Mouse (Mus musculus): ENCODE data around the gene Bloc1s4.
A peak's percentile ranks its signal among the peaks of the same experiment; 100 is the strongest.

Bloc1s4 gene

DNA sequence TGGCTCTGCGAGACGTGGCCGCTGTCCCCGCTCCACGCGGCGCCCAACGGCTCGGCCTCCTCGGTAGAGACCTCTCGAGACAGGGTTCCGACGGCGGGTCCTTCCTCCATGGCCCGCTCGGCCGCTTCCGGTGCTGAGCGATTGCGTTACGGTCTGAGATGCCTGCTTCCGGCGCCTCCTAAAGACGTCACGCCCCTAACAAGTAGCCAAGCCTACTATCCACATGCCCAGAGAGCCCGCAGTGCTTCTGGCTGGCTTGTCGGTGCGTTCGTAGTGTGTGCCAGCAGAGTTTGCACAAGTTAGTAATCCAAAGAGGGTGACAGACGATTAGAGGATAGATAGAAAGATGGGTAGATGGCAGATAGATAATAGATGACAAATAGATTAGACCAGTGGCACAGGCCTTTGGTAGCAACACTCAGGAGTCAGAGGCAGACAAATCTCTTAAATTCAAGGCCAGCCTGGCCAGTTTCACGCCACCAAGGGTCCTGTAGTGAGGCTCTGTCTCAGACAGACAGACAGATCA lies at the start of gene Bloc1s4:
Gene Bloc1s4, minus strand, starts transcription at position 115 of the 526 bp plus-strand sequence.
- DNase-seq (ENCODE audit: low spot score in 2 of 2) = peak; percentile 91 to 92

DNA sequence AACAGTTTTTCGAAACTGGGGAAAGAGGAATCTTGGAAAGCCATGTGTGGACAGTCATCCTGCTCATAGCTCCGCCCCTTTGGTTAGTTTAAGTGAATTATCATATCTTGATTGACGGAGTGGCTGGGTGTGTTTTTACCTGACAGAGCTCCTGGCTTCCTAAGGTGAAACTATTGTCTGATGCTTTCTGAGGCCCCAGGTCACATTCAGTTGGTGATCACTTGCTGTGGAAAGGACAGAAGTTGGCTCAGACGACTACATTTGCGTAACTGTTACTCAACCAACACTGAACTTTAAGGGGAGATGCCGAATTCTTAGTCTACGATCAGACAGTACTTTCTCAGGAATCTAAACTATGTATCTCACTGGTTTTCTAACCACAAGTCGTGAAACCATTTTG lies 48.8 kb upstream of the Bloc1s4 start:
- no peak for DNase-seq (ENCODE audit: low spot score in 2 of 2)

DNA sequence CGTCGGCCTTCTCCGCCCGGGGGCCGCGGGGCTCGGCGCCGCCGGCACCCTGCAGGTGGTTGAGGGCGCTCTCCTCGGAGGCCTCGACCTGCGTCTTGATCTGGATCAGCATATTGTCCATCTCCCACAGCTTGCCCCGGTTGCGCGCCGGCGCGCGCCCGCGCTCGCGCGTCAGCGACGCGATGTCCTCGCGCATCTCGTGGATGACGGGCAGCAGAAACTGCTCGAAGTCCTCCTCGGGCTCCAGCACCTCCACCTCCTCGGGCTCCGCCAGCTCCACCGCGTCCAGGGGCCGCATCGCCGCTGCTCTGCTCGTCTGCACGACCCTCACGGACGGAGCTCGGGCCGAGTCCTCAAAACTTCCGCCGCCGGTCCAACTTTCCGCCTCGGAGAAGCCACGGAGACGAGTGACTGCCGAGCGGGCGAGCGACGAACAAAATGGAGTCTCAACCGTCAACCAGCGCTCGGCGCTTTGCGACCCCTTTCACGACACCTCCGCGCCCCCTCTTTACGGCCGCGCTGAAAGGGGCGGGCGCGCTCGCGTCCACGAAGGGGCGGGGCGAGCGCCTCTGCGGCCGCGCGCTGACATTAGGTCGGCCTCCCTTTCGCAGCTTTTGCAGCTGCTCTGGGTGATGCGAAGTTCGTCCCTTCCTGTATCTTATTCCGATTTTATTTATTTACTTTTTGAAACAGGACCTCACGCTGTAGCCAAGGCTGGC lies 48.0 kb upstream of the Bloc1s4 start, which contains the start of gene Mrfap1:
Gene Mrfap1, minus strand, starts transcription at position 477 of the 719 bp plus-strand sequence.
- DNase-seq (ENCODE audit: low spot score in 2 of 2) = peak; percentile 89 to 91

DNA sequence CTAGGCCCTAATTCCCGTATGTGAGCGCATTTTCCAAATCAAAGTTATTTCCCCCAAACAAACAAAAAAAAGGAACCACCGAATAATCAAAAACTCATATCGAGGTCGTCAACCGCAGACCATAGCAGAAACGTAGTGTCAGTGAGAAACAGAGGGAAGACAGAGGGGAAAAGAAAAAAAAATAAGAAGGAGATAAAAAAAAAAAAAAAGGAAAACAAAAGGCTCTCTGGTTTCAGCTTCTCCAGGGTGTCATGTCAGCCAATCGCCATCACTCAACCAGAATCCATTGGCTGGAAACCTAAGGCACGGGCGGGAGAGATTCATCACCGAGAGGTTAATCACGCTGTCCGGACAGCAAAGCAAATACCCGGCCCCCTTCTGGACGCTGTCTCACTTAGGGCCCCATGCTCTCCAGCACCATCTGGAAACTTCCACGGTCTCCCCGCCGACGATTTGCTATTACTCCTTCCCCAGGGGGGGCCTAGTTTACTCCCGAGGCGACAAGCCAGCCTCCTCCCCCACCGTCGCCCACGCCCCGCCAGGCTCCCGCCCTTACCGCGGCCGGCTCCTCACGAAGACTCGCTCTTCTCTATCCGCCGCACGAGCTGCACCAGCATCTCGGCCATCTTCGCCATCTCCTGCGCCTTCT lies 47.3 kb upstream of the Bloc1s4 start:
- peak; percentile 59 to 67 for DNase-seq (ENCODE audit: low spot score in 2 of 2)

DNA sequence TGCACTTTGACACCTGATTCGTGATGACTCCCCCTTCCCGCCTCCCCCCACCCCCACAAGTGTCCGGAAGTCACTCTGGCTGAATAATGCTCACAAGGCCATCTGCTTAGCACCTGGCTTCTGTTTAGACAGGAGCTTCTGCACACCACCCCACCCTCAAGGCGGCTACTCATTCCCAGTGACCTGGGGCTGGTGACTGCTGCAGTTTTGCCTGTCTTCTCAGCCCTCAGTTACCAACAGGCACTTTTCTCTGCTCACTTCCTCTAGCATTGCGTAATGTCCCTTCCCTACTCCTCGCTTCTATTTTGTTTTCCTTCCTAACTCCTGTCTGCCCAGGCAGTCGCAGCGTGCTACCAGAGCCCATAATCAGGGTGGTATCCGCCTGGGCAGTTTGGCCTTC lies 43.4 kb upstream of the Bloc1s4 start:
- no peak for DNase-seq (ENCODE audit: low spot score in 2 of 2)

DNA sequence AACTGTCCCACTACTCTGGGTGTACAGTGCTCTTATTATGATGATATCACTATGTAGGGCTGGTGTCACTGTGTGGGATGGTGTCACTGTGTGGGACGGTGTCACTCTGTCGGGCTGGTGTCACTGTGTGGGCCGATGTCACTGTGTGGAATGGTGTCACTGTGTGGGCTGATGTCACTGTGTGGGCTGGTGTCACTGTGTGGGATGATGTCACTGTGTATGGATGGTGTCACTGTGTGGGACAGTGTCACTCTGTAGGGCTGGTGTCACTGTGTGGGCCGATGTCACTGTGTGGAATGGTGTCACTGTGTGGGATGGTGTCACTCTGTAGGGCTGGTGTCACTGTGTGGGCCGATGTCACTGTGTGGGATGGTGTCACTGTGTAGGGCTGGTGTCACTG lies 37.6 kb upstream of the Bloc1s4 start:
- no peak for DNase-seq (ENCODE audit: low spot score in 2 of 2)

DNA sequence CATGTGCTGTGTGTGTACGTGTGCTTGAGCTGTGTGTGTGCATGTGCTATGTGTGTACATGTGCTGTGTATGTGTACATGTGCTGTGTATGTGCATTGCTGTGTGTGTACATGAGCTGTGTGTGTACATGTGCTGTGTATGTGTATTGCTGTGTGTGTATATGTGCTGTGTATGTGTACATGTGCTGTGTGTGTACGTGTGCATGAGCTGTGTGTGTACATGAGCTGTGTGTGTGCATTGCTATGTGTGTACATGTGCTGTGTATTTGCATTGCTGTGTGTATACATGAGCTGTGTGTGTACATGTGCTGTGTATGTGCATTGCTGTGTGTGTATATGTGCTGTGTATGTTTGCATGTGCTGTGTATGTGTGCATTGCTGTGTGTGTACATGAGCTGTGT lies 31.1 kb upstream of the Bloc1s4 start:
- DNase-seq (ENCODE audit: low spot score in 2 of 2) = no peak

DNA sequence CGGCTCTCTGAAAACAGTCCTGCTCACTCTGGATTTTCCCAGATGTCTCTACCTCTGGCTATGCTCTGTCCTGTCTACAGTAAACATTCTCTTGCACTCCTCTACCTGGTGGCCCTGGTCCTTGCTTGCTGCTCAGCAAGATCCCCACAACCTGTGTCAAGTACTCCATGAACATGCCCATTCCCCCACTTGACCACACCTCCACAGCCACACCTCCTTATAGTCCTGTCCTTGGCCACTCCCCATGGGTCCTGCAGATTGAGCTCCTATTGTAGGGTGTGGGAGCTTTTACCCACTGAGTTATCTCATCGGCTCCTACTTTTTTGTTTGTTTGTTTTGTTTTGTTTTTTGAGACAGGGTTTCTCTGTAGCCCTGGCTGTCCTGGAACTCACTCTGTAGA lies 30.5 kb upstream of the Bloc1s4 start:
- no peak for DNase-seq (ENCODE audit: low spot score in 2 of 2)

DNA sequence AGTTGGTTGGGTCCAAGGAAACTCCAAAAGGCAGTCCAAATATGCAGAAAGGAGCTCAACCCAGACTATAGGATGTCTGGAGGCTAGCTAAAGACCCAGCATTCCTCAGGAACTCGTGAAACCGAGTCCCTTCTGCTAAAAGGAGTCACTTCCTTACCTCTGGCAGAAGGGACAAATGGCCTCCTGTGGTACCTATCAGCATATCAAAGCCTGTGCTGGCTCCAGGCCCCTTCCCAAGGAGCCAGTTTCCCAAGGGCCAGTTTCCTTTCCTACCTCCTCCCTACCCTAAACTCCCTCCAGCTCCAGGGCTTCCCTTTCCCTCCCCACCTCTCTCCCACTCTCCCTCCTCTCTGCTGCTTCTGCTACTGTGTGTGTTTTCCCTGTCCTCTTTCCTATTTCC lies 28.7 kb upstream of the Bloc1s4 start:
- no peak for DNase-seq (ENCODE audit: low spot score in 2 of 2)

DNA sequence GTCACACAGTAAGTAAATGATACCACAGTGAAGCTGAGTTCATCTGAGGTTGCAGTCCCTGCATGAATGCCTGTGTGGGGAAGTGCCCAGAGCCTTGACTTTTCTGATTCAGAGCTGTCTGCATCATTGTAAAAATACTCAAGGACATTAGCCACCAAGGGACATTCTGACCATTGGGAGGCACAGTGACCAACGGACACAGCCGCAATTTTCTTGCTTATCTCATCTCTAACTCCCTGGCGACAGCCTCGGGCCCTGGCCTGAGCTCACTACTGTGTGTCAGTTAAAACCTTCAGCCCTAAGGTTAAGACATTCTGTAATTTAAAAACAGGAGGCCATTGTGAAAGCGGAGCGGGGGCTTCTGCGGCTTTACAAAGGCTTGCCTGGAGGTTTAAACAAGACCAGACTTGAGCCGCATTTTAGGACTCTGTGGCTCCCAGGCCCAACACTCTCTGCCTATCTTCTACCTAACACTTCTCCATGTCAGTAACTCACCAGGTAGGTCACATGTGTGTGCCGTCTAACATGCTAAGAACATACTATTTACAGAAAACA lies 27.6 kb upstream of the Bloc1s4 start:
- no peak for DNase-seq (ENCODE audit: low spot score in 2 of 2)

DNA sequence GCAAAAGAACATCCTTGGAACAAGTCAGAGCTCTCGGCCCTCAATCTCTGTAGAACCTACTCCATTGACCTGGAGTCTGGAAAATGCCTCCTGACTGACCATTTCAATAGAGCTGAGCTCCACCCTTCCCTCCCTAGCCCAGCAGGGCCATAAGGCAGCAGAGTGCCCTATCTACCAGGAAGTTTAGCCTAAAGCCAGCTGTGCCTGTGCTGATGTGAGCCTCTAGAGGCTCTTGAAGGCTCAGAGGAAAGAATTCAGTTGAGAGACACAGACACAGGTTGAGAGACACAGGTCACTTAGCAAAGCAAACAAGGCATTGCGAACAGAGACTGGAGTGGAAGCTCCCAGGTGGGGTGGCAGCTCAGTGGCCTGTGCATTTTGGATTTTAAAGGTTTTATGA lies 26.9 kb upstream of the Bloc1s4 start:
- DNase-seq (ENCODE audit: low spot score in 2 of 2) = no peak

DNA sequence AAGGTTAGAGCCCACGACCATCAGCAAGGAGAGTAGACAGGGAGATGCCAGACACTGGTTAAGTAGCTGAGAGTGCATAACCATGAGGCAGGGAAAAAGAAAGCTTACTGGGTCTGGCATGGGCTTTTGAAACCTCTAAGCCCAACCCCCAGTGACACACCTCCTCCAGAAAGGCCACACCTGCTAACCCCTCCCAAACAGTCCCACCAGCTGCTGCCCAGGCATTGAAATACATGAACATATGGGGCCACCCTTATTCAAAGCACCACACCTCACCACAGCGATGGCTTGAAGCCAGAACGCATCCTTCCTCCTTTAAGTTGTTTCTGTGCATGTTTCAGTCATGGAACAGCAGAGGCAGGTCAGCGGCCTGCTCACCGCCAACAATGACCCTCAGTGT lies 24.1 kb upstream of the Bloc1s4 start:
- DNase-seq (ENCODE audit: low spot score in 2 of 2) = no peak

DNA sequence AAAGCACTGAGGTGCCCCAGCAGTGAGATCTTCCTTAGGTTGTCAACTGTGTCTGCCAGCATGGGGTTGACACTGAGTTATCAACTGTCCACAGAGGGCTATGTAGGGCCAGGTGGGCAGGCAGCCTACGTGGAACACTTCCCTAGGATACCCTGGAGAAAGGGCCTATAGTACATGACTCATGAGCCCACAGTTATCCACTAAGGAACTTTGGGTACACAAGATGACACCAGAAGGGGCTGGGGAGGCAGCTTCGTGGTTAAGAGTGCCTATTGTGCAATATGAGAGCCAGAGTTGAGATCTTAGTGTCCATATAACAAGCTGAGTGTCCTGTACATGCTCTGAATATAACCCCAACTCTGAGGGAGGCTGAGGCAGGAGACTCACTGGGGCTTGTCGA lies 21.2 kb upstream of the Bloc1s4 start:
- DNase-seq (ENCODE audit: low spot score in 2 of 2) = no peak

DNA sequence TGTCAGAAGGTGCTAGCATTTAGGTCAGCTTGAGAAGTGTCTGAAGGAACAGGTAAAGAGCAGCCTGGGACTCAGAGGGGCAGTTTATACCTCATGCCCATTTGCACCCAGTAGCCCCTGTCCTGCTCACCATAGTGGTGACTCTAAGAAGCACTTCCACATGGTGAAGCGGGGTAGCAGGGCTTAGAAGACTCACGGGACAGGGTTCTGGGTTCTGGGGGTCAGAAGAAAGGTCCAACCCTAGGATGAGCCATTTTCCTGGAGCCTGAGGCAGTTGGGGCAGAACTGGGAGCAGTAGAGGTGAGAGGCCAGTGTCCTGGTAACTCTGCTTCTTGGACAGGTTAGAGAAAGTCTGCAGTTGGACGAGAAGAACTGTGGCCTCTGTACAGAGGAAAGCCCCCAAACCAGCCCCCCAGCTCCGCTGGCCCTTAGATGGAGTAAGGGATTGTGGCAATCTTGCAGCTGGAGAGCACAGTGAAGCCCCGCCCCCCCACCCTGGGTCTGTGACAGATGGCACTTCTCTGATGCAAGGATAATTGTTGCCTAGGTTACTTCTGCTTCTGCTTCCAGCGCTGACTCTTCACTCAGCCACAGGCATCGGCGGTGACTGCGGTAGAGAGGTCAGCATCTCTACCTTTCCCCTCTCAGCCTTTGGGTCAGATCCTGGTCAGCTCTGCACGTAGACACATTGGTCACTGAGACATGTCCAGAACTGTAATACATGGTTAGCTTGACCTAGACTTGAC lies 18.7 kb upstream of the Bloc1s4 start:
- no peak for DNase-seq (ENCODE audit: low spot score in 2 of 2)

DNA sequence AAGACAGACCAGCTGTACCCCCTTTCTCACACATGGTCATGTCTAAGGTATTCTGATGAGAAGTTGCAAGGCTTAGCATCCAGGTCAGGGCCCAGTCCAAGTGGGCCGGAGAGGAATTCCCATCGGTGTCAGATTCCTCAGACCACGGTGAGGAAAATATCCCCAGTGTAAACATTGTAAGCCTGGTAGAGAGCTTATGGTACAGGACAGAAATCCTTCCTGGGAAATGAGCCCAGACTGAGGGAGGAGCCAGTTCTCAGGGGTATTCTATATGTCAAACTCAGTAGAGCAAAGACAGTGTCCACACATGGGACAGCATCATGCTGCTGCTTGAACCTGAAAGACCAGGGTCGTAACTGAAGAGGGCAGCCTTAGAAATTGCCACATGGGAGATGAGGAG lies 11.4 kb upstream of the Bloc1s4 start:
- no peak for DNase-seq (ENCODE audit: low spot score in 2 of 2)

DNA sequence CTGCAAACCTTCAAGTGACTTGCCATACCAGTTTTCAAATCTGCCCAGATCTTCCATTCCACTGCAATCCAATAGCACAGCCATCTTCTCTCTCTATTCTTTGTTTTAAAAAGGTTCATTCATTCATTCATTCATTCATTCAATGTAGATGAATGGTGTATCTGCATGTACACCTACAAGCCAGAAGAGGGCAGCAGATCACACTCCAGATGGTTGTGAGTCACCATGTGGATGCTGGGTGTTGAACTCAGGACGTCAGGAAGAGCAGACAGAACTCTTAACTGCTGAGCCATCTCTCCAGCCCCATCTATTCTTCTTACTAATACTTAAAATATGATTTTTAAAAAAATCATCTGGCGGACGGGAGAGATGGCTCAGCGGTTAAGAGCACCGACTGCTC lies 8.6 kb upstream of the Bloc1s4 start:
- DNase-seq (ENCODE audit: low spot score in 2 of 2) = no peak

DNA sequence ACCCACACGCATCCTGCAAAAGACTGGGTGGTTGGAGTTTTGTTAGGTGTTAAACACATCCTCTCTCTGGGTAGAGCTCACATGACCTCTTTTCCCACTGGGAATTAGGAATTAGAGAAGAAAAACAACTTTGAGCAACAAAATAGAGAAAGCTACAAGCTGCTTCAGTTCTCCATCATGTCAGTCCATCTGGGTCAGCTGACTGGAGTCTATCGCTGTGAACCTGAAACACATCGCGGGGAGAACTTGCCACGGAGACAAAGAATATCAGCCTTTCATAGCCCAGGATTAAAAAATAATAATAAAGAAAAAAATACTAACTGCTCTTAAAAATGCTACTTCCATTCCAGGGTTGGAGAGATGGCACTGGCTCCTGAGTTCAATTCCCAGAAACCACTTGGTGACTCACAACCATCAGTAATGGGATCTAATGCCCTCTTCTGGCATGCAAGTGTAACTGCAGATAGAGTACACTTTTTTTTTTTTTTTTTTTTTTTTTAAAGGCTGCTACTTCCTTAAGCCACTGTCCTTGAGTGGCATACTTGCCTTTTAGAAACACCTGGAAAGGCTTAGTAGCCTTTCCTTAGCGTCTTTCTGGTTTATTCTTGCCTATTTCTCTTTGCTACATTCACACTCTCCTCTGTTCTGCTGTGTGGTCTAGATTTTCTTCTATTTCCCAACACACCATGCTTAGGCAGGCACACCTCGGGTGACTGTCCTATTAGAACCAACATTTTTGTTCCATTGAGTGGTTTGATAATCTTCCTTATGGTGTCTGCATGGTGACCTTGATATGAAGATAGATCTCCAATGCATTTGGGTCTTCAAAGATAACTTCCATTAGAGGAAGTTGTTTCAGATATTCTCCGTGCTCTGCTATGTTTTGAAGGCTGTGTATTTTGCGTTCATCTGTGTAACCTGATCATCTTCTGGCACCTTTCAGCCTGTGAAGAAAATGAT lies 1.9 kb upstream of the Bloc1s4 start:
- no peak for DNase-seq (ENCODE audit: low spot score in 2 of 2)

DNA sequence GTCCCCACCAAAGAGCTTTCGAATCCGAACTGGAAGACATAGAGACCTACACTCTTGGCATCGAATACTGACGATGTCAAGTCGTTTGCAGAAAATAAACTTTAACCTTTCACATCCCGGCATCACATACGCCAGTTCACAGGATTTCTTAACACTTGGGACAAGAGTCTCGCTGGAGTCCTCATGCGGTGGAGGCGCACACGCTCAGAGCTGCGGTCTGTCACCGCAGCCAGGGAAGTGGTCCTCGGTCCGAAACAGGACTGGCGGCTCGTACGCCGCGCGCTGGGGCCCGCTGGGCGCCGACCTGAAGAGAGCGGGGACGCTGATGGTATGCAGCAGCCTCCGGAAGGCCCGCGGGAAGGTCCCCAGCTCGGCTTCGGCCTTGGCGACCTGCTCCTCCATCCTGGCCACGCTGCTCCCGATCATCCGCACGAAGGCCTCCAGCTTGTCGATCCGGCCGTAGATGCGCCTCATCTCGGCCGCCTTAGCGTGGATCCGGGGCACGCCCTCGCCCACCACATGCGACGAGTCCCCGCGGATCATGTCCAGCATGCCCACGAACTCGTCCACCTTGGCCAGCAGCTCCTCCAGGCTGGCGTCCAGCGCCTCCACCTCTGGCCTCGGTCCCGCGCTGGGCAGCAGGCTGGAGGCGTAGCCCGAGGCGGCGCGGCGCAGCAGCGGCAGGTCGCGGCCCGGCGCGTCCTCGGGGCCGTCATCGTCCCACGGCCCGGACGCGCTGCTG lies 485 bp downstream of the Bloc1s4 start:
- no peak for DNase-seq (ENCODE audit: low spot score in 2 of 2)

DNA sequence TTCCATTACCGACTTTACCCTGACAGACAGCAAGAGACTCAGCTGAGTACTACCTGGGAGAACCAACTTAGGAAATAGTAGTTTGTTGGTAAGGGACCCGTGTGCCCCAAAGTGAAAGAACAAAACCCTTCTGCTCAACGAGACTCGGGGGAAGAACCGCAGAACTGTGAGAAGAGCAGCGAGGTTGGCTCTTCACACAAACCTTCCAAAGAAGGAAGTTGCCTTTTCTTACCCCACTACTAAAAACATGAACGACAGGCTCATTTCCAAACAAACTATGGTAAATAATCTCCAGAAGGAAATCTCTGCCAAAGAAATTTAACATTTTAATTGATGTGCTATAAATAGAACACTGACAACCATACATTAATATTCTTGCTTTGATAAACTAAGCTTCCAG lies 1.4 kb downstream of the Bloc1s4 start:
- DNase-seq (ENCODE audit: low spot score in 2 of 2) = no peak

DNA sequence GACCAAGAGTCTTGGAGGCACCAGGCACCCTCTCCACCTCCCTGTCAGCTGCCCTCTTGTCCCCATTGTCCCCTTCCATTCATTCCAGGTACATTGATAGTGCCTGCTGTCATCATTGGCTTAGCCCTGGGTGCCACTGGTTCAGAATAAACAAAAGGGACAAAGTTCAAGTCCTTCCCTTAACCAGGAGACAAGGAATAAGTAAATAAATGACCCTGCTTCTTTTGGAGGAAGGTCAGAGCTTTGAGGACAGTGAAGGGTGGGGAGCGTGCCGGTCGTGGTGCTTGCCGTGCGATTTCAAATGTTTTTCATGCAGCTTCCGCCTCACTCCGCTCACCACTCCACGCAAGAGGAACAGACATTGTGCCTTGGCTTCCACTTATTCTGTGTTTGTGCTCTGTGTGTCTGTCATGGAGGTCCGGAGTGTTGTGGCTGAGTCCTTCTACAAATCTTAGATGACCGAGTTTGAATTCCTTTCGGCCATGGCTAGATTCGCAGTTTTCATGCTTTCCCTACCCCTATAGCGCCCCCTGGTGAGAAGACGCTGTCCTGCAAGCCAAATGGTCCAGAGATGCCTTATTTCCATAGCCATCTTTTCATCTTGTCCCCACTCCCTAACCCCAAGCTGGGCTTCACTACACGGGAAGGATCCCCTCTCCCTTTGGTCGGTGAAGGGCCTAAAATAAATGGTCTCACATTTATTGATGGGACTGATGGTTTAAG lies 6.2 kb downstream of the Bloc1s4 start:
- peak; percentile 55 to 59 for DNase-seq (ENCODE audit: low spot score in 2 of 2)
